In the genomic region with DNA sequence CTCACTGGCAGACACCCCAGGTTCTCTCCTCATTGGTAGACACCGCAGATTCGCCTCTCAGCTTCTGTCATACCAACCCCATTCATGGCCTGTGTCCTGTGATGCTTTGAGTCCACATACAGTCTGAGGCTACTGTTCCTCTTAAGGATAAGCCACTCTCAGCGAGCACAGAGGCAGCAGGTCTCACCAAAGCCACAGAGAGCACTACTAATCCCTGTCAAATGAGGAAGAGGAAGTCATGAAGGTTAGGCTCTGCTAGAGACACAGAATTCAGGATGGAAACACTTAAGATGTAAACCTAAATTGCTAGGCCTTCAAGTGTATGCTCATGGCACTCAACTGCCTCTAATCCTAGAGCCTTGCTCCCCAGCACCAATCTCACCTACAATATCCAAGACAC, we compare ENCODE assay signal across 28 mouse cellular contexts. TPM values are rescaled to one million over a fixed set of nuclear protein-coding genes. Genes with fewer than 3 reads are reported as not detected.
"Had no signal": no experiment of that assay in that cellular context is flagged by ENCODE, and none has a peak within 500 bp of the region (broad histone marks: within the 10 kb centered on the region; RNA-seq: fewer than 3 reads in every experiment).

No protein-coding gene starts in this region.

- H3K27me3 ChIP-seq: midbrain, embryonic 12.5 days; neural tube, embryonic 13.5 days; neural tube, embryonic 15.5 days had no signal

- H3K4me2 ChIP-seq: lung, embryonic 14.5 days; midbrain, embryonic 12.5 days; neural tube, embryonic 13.5 days; neural tube, embryonic 15.5 days had no signal

- ATAC-seq: midbrain, embryonic 16.5 days had no signal

- H3K4me3 ChIP-seq: midbrain, embryonic 10.5 days; midbrain, embryonic 12.5 days; myocyte; neural tube, embryonic 13.5 days; neural tube, embryonic 15.5 days had no signal

- H3K9me3 ChIP-seq: midbrain, embryonic 10.5 days; midbrain, embryonic 12.5 days; neural tube, embryonic 13.5 days; neural tube, embryonic 15.5 days had no signal

- H3K36me3 ChIP-seq: midbrain, embryonic 10.5 days; midbrain, embryonic 12.5 days; neural tube, embryonic 15.5 days had no signal

- H3K27ac ChIP-seq: midbrain, embryonic 10.5 days; midbrain, embryonic 12.5 days; neural tube, embryonic 13.5 days; neural tube, embryonic 15.5 days had no signal

- DNase-seq: lung, adult 18-20 months; lung, embryonic 14.5 days; lung, postnatal 10 days; lung, postnatal 4 days; midbrain, embryonic 14.5 days; retina, postnatal 1 day; right cerebral cortex, adult 18-20 months; right cerebral cortex, postnatal 25 days; right cerebral cortex, postnatal 4 days; spleen, adult 18-20 months; thymus, adult 18-20 months; thymus, postnatal 25 days; thymus, postnatal 4 days had no signal

- H3K9ac ChIP-seq: lung, embryonic 14.5 days; midbrain, embryonic 12.5 days; neural tube, embryonic 13.5 days; neural tube, embryonic 15.5 days had no signal

RNA-seq across cellular contexts. Expression of gene E330034G19Rik, which starts 57.1 kb away (rescaled TPM):
- total RNA-seq: megakaryocyte, adult 5-6 weeks; megakaryocyte-erythroid progenitor cell, adult 5-6 weeks had no signal
- polyA plus RNA-seq: lung, embryonic 14.5 days; lung, embryonic 16.5 days; midbrain, embryonic 10.5 days; midbrain, embryonic 12.5 days; midbrain, embryonic 14.5 days; midbrain, embryonic 16.5 days; myocyte; neural tube, embryonic 11.5 days; neural tube, embryonic 13.5 days; neural tube, embryonic 15.5 days; small intestine, adult 2 months; stomach, embryonic 14.5 days; stomach, embryonic 16.5 days; thymus, postnatal 0 days; urinary bladder, adult 2 months had no signal
